Mouse (Mus musculus) lung, postnatal 10 days (tissue): Measurements from ENCODE around the gene Amph.

Experiments used
- DNase-seq: peaks from one replicate; pipeline ENCODE4 v3.0.0; 2021

Amph gene

GRCm38 (mm10) chr13:19026923-19027322 lies 78.9 kb downstream of the Amph start:
- no peak for DNase-seq

GRCm38 (mm10) chr13:19027766-19028350 lies 79.9 kb downstream of the Amph start:
- DNase-seq: no peak

- DNase-seq: peak; percentile 46
Observed at GRCm38 (mm10) chr13:19031916-19032688, 84.1 kb downstream of the Amph start.

- no peak for DNase-seq
Observed at GRCm38 (mm10) chr13:19052090-19052489, 104.1 kb downstream of the Amph start.

DNA sequence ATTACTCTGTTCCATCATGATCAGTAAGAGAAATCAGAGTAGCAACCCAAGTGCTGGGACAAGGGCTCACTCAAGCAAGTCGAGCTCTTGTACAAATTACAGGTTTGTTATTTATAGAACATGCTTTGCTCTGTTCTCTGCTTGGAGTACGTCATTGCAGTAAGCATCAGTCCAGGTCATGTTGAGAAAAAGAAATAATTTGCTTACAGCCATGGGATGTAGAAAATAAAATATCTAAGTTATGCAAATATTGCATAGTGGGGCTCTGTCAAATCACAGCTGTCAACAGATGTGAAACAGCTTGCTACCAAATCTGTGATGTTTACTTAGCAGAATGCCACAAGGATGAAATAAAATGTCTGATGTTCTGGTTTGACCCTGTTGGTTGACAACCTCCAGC lies 106.5 kb downstream of the Amph start:
- peak; percentile 55 for DNase-seq

DNA sequence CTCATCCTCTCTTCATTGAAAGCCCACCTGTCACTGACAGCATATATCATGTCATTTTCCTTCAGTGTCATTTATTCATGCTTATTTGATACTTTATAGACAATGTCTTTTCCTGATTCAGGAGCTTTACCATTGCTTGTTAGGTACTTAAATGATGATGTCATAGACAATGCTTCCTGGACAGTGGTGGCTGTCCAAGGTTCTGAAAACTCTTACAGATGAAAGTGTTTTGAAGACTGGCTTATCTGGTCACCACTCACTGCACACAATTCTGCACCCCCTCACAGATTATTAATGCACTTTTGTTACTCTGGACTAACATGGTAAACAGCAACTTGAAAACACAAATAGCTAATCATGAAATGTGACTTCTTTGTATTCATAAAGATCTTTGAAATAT lies 124.3 kb downstream of the Amph start:
- DNase-seq: no peak

GRCm38 (mm10) chr13:19077427-19077826 lies 129.4 kb downstream of the Amph start:
- no peak for DNase-seq

- DNase-seq: peak; percentile 51
Observed at GRCm38 (mm10) chr13:19081932-19082331, 133.9 kb downstream of the Amph start.

DNA sequence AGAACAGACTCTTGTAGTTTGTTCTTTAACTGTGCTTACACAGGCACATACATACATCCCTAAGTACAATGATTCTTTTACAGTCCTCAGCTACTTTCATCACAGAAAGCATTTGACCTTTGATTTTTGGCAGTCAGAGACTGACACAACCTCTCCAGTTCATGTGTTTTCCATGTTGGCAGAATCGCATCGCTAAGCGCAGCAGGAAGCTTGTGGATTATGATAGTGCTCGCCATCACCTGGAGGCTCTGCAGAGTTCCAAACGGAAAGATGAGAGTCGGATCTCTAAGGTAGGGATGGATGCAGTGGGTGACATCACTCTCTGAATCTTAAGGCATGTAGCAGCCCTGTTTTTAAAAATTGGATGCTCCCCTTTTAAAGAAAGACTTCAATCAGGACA lies 146.6 kb downstream of the Amph start:
- DNase-seq: no peak

GRCm38 (mm10) chr13:19097117-19097516 lies 149.1 kb downstream of the Amph start:
- DNase-seq: no peak

DNA sequence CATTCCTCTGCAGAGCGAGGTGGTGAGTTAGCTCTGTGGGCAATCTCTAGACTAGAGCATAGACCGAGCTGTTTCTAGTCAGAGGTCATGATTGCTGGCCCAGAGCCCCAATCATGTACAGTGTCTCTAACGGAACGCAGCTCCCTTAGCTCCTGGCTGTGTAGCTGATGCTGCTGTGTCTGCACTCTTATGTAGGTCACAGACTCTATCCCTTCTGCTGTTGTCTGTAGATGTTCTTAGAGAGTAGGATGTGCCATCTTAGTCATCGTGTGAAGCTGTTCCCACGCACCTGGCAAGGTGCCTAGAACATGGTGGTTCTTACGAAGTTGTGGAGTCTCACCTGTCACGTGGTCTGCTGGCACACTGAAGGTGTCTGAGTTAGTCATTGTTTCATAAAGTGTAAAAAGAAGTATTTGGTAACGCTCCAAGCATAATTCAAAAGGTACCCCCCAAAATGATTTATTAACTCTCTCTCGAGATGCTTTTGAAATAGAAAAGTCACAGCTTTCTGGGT lies 153.9 kb downstream of the Amph start:
- DNase-seq: peak; percentile 38

GRCm38 (mm10) chr13:19106418-19106817 lies 158.4 kb downstream of the Amph start:
- DNase-seq: peak; percentile 17

GRCm38 (mm10) chr13:19109331-19109730 lies 161.3 kb downstream of the Amph start:
- DNase-seq: no peak

- DNase-seq: no peak
Observed at GRCm38 (mm10) chr13:19113034-19113922, 165.3 kb downstream of the Amph start.

GRCm38 (mm10) chr13:19114761-19115160 lies 166.8 kb downstream of the Amph start:
- DNase-seq: peak; percentile 23

GRCm38 (mm10) chr13:19126912-19127552 lies 179.0 kb downstream of the Amph start:
- DNase-seq: no peak

DNA sequence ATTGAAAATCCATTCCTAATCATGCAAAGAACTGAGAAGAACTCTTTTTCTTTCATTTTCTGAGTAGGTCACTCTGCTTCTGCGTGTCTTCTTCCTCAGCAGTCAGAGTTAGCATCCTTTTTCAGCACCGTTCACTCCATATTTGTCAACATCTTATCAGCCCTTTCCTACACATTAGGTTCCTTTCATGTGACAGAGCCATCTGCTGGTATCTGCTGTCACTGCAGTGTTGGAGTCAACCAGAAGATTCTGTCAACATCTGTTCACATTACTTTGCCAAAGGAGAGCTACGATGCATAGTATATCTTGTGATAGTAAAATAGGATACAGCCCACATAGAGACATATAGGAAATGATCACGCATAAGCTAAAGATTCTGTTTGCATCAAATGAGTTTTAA lies 185.8 kb downstream of the Amph start:
- DNase-seq: peak; percentile 41

- DNase-seq: no peak
Observed at GRCm38 (mm10) chr13:19137212-19137611, 189.2 kb downstream of the Amph start.

DNA sequence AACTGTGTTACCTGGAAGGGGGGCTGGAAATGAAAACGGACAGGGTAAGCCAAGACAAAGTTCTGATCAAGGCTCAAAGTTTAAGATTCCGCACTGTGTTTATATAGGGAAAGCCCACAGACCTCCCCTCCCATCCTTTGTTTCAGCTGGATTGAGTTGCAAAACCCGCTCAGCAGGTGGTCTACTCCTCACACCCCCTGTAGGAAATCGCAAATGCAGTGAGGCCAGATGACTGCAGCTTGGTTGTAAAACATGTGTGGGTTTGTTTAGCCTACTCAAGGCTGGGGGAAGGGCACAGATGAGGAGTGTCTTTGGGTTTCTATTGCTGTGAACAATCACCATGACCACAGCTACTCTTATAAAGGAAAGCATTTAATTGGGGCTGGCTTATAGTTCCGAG lies 189.9 kb downstream of the Amph start:
- DNase-seq: no peak

GRCm38 (mm10) chr13:19138550-19138949 lies 190.5 kb downstream of the Amph start:
- DNase-seq: no peak

GRCm38 (mm10) chr13:19139104-19139503 lies 191.1 kb downstream of the Amph start:
- no peak for DNase-seq

- DNase-seq: no peak
Observed at GRCm38 (mm10) chr13:19139771-19140170, 191.8 kb downstream of the Amph start.

DNA sequence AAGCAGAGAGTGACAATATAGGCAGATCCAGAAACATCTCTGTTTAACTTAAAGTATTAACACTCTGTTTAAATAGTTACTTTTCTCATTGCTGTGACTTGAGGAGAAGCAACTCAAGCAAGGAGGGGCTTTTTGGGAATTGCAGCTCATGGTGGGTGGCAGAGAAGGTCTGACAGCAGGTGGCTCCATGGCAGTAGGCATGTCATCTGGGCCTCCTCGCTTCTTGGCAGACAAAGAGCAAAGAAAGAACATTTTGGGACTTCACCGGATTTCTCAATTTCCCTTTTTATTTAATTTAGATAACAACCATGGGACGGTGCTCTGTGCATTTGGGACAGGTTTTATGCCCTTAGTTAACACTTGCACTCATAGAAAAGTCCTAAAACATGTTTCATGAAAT lies 195.8 kb downstream of the Amph start:
- no peak for DNase-seq
